ENCODE assay signal across 23 mouse cellular contexts in genomic region chr17:36900691-36901090, GRCm38 (mm10). TPM values are rescaled to one million over a fixed set of nuclear protein-coding genes. Genes with fewer than 3 reads are reported as not detected.
DNase-seq lines count a peak whose midpoint lies in the region; ATAC-seq and TF ChIP-seq lines count a peak whose summit lies in the region.
"Had no signal": no experiment of that assay in that cellular context is flagged by ENCODE, and none has a peak within 500 bp of the region (broad histone marks: within the 10 kb centered on the region; RNA-seq: fewer than 3 reads in every experiment).

No protein-coding gene starts in this region.

- no peak overlapping the region for H3K27ac ChIP-seq in heart, postnatal 0 days (ENCODE audit: low read depth)
- no peak overlapping the region for H3K27ac ChIP-seq in heart, embryonic 11.5 days (ENCODE audit: low read depth, low read length)
- H3K27ac ChIP-seq in midbrain, embryonic 14.5 days (replicated peaks; ENCODE audit: low read depth, low read length) = no peak overlapping the region
- H3K27ac ChIP-seq in midbrain, embryonic 16.5 days (ENCODE audit: low read length) = no peak overlapping the region
- H3K27ac ChIP-seq: embryonic facial prominence, embryonic 10.5 days; hindbrain, embryonic 13.5 days; macrophage had no signal

- no peaks in the 10 kb centered on the region for H3K27me3 ChIP-seq in heart, postnatal 0 days (ENCODE audit: control insufficient read depth, insufficient read depth, low read length)
- H3K27me3 ChIP-seq in heart, embryonic 11.5 days (ENCODE audit: control insufficient read depth, insufficient read depth, low read length) = no peaks in the 10 kb centered on the region
- H3K27me3 ChIP-seq in midbrain, embryonic 14.5 days (ENCODE audit: control insufficient read depth, insufficient read depth, low read length) = no peaks in the 10 kb centered on the region
- no peaks in the 10 kb centered on the region for H3K27me3 ChIP-seq in midbrain, embryonic 16.5 days (ENCODE audit: control insufficient read depth, insufficient read depth, low read depth, low read length)
- H3K27me3 ChIP-seq in splenic B cell, adult 2 months (ENCODE audit: control insufficient read depth, insufficient read depth, low read length, poor library complexity, severe bottlenecking) = no peaks in the 10 kb centered on the region
- H3K27me3 ChIP-seq: CH12.LX; hindbrain, embryonic 13.5 days had no signal

- H3K9ac ChIP-seq in heart, postnatal 0 days (replicated peaks; ENCODE audit: low read depth, low read length) = no peak overlapping the region
- no peak overlapping the region for H3K9ac ChIP-seq in heart, embryonic 11.5 days (ENCODE audit: low read depth, low read length)
- no peak overlapping the region for H3K9ac ChIP-seq in midbrain, embryonic 14.5 days (replicated peaks; ENCODE audit: low read length)
- H3K9ac ChIP-seq in midbrain, embryonic 16.5 days (ENCODE audit: low read depth, low read length) = no peak overlapping the region
- H3K9ac ChIP-seq: hindbrain, embryonic 13.5 days had no signal

- no peaks in the 10 kb centered on the region for H3K9me3 ChIP-seq in heart, postnatal 0 days (replicated peaks; ENCODE audit: control insufficient read depth, low read length)
- no peaks in the 10 kb centered on the region for H3K9me3 ChIP-seq in heart, embryonic 11.5 days (replicated peaks; ENCODE audit: control insufficient read depth, low read length)
- H3K9me3 ChIP-seq in midbrain, embryonic 14.5 days (ENCODE audit: control insufficient read depth, low read length) = no peaks in the 10 kb centered on the region
- no peaks in the 10 kb centered on the region for H3K9me3 ChIP-seq in midbrain, embryonic 16.5 days (replicated peaks; ENCODE audit: control insufficient read depth, low read length, poor library complexity, severe bottlenecking)
- H3K9me3 ChIP-seq: embryonic facial prominence, embryonic 10.5 days; hindbrain, embryonic 13.5 days had no signal

- ATAC-seq in heart, postnatal 0 days (ENCODE audit: insufficient read depth, low read depth) = no peak
- ATAC-seq in heart, embryonic 11.5 days (replicated peaks; ENCODE audit: insufficient number of reproducible peaks, low FRiP score, low TSS enrichment) = no peak
- ATAC-seq in midbrain, embryonic 14.5 days (ENCODE audit: low FRiP score, low TSS enrichment) = no peak
- no peak for ATAC-seq in midbrain, embryonic 16.5 days

- no peaks in the 10 kb centered on the region for H3K36me3 ChIP-seq in heart, postnatal 0 days (replicated peaks; ENCODE audit: control insufficient read depth, insufficient read depth, low read length)
- H3K36me3 ChIP-seq in heart, embryonic 11.5 days (ENCODE audit: control insufficient read depth, insufficient read depth, low read length) = no peaks in the 10 kb centered on the region
- H3K36me3 ChIP-seq in midbrain, embryonic 14.5 days (ENCODE audit: control insufficient read depth, insufficient read depth, low read length) = no peaks in the 10 kb centered on the region
- no peaks in the 10 kb centered on the region for H3K36me3 ChIP-seq in midbrain, embryonic 16.5 days (ENCODE audit: control insufficient read depth, insufficient read depth, low read length)
- H3K36me3 ChIP-seq in splenic B cell, adult 2 months (ENCODE audit: control insufficient read depth, insufficient read depth, low read length, poor library complexity, severe bottlenecking) = no peaks in the 10 kb centered on the region
- H3K36me3 ChIP-seq: embryonic facial prominence, embryonic 10.5 days; hindbrain, embryonic 13.5 days had no signal

- no peak overlapping the region for H3K4me2 ChIP-seq in heart, postnatal 0 days (ENCODE audit: low read depth, low read length)
- no peak overlapping the region for H3K4me2 ChIP-seq in heart, embryonic 11.5 days
- no peak overlapping the region for H3K4me2 ChIP-seq in midbrain, embryonic 14.5 days (ENCODE audit: low read length)
- no peak overlapping the region for H3K4me2 ChIP-seq in midbrain, embryonic 16.5 days (ENCODE audit: low read length)
- H3K4me2 ChIP-seq: hindbrain, embryonic 13.5 days had no signal

- H3K4me3 ChIP-seq in heart, postnatal 0 days (ENCODE audit: low read depth, low read length) = no peak overlapping the region
- no peak overlapping the region for H3K4me3 ChIP-seq in heart, embryonic 11.5 days (ENCODE audit: low read depth, low read length)
- H3K4me3 ChIP-seq in midbrain, embryonic 14.5 days (replicated peaks; ENCODE audit: low read depth, low read length) = no peak overlapping the region
- no peak overlapping the region for H3K4me3 ChIP-seq in midbrain, embryonic 16.5 days (ENCODE audit: low read depth, low read length)
- H3K4me3 ChIP-seq: embryonic facial prominence, embryonic 10.5 days; hindbrain, embryonic 13.5 days had no signal

- TF ChIP-seq EP300 in heart, postnatal 0 days (IDR thresholded peaks at IDR 0.05; ENCODE audit: low read depth) = no peak

- no peak for DNase-seq in heart, postnatal 0 days (ENCODE audit: low spot score)
- peak; percentile 38 for DNase-seq in midbrain, embryonic 14.5 days
- peak; percentile 20 for DNase-seq in brain, adult 2 months (ENCODE audit: low read depth, low spot score)
- DNase-seq in splenic B cell, adult 2 months (ENCODE audit: low read depth, low spot score) = peak; percentile 9
- DNase-seq in ovary, postnatal 36 days (ENCODE audit: low spot score) = no peak
- DNase-seq: cerebellum, adult 9-10 months; kidney, adult 9 months; liver; thymus, postnatal 25 days had no signal

- H3K4me1 ChIP-seq in heart, postnatal 0 days (ENCODE audit: control insufficient read depth, insufficient read depth) = no peaks in the 10 kb centered on the region
- no peaks in the 10 kb centered on the region for H3K4me1 ChIP-seq in heart, embryonic 11.5 days (ENCODE audit: control insufficient read depth, insufficient read depth, low read length)
- no peaks in the 10 kb centered on the region for H3K4me1 ChIP-seq in midbrain, embryonic 14.5 days (ENCODE audit: control insufficient read depth, insufficient read depth, low read length)
- no peaks in the 10 kb centered on the region for H3K4me1 ChIP-seq in midbrain, embryonic 16.5 days (ENCODE audit: control insufficient read depth, insufficient read depth, low read length)
- H3K4me1 ChIP-seq: embryonic facial prominence, embryonic 10.5 days; hindbrain, embryonic 13.5 days had no signal

- peak; percentile 24 for TF ChIP-seq CTCF in heart, postnatal 0 days (IDR thresholded peaks at IDR 0.05; ENCODE audit: low read depth)

- WGBS in heart, postnatal 0 days = 37% methylated on average over 1 of the region's 1 CpGs
- WGBS in heart, embryonic 11.5 days (ENCODE audit: insufficient replicate concordance) = 29% methylated on average over 1 of the region's 1 CpGs
- 31% methylated on average over 1 of the region's 1 CpGs for WGBS in midbrain, embryonic 14.5 days
- 30% methylated on average over 1 of the region's 1 CpGs for WGBS in midbrain, embryonic 16.5 days

RNA-seq across cellular contexts. Expression of gene Trim31, which starts 2.8 kb away (rescaled TPM):
- not detected in 2 replicates for total RNA-seq in heart, postnatal 0 days (2014; rRNA removed; ENCODE audit: low replicate concordance)
- not detected in 2 replicates for polyA plus RNA-seq in heart, postnatal 0 days (2015; fragmentation: Nextera tagmentation; extraction: Ambion mirVana)
- polyA plus RNA-seq in heart, embryonic 11.5 days (2014; fragmentation: Nextera tagmentation; extraction: Ambion mirVana) = not detected in 2 replicates
- polyA plus RNA-seq in midbrain, embryonic 14.5 days (2014; fragmentation: Nextera tagmentation; extraction: Ambion mirVana) = not detected in 2 replicates
- not detected in 2 replicates for polyA plus RNA-seq in midbrain, embryonic 16.5 days (2015; fragmentation: Nextera tagmentation; extraction: Ambion mirVana)
- total RNA-seq: adrenal gland, adult 18-20 months; CH12.LX; gastrocnemius, postnatal 4 days; layer of hippocampus, adult 8-10 months; left cerebral cortex, postnatal 14 days; monocyte, adult 5-6 weeks; neutrophil, adult 5-6 weeks had no signal
- polyA plus RNA-seq: embryonic facial prominence, embryonic 10.5 days; frontal cortex, adult 2 months; heart, embryonic 14.5 days; hindbrain, embryonic 13.5 days; macrophage had no signal

RNA-seq across cellular contexts. Expression of gene Trim40, which starts 10.8 kb away (rescaled TPM):
- not detected in 2 replicates for total RNA-seq in heart, postnatal 0 days (2014; rRNA removed; ENCODE audit: low replicate concordance)
- polyA plus RNA-seq in heart, postnatal 0 days (2015; fragmentation: Nextera tagmentation; extraction: Ambion mirVana) = not detected in 2 replicates
- polyA plus RNA-seq in heart, embryonic 11.5 days (2014; fragmentation: Nextera tagmentation; extraction: Ambion mirVana) = not detected in 2 replicates
- not detected in 2 replicates for polyA plus RNA-seq in midbrain, embryonic 14.5 days (2014; fragmentation: Nextera tagmentation; extraction: Ambion mirVana)
- polyA plus RNA-seq in midbrain, embryonic 16.5 days (2015; fragmentation: Nextera tagmentation; extraction: Ambion mirVana) = not detected in 2 replicates
- total RNA-seq: CH12.LX; gastrocnemius, postnatal 4 days; left cerebral cortex, postnatal 14 days; monocyte, adult 5-6 weeks; neutrophil, adult 5-6 weeks had no signal
- polyA plus RNA-seq: embryonic facial prominence, embryonic 10.5 days; heart, embryonic 14.5 days; hindbrain, embryonic 13.5 days; macrophage had no signal

RNA-seq across cellular contexts. Expression of gene Trim10, which starts 31.3 kb away (rescaled TPM):
- 0.15 TPM in 1 of 2 replicates, not detected in the other for total RNA-seq in heart, postnatal 0 days (2014; rRNA removed; ENCODE audit: low replicate concordance)
- 0.63 and 0.97 TPM in 2 replicates for polyA plus RNA-seq in heart, postnatal 0 days (2015; fragmentation: Nextera tagmentation; extraction: Ambion mirVana)
- 28.7 and 32.3 TPM in 2 replicates for polyA plus RNA-seq in heart, embryonic 11.5 days (2014; fragmentation: Nextera tagmentation; extraction: Ambion mirVana)
- 0.78 and 1.1 TPM in 2 replicates for polyA plus RNA-seq in midbrain, embryonic 14.5 days (2014; fragmentation: Nextera tagmentation; extraction: Ambion mirVana)
- 0.70 and 1.0 TPM in 2 replicates for polyA plus RNA-seq in midbrain, embryonic 16.5 days (2015; fragmentation: Nextera tagmentation; extraction: Ambion mirVana)
- total RNA-seq: CH12.LX; layer of hippocampus, adult 8-10 months had no signal
- polyA plus RNA-seq: macrophage had no signal

RNA-seq across cellular contexts. Expression of gene Trim15, which starts 33.7 kb away (rescaled TPM):
- total RNA-seq in heart, postnatal 0 days (2014; rRNA removed; ENCODE audit: low replicate concordance) = not detected in 2 replicates
- polyA plus RNA-seq in heart, postnatal 0 days (2015; fragmentation: Nextera tagmentation; extraction: Ambion mirVana) = not detected in 2 replicates
- 0.31 and 0.39 TPM in 2 replicates for polyA plus RNA-seq in heart, embryonic 11.5 days (2014; fragmentation: Nextera tagmentation; extraction: Ambion mirVana)
- 0.33 and 0.58 TPM in 2 replicates for polyA plus RNA-seq in midbrain, embryonic 14.5 days (2014; fragmentation: Nextera tagmentation; extraction: Ambion mirVana)
- polyA plus RNA-seq in midbrain, embryonic 16.5 days (2015; fragmentation: Nextera tagmentation; extraction: Ambion mirVana) = 0.53 and 0.89 TPM in 2 replicates
- total RNA-seq: adrenal gland, adult 18-20 months; CH12.LX; gastrocnemius, postnatal 4 days; layer of hippocampus, adult 8-10 months; left cerebral cortex, postnatal 14 days; monocyte, adult 5-6 weeks; neutrophil, adult 5-6 weeks had no signal
- polyA plus RNA-seq: heart, embryonic 14.5 days; macrophage had no signal

RNA-seq across cellular contexts. Expression of gene Rnf39, which starts 42.0 kb away (rescaled TPM):
- 0.66 and 8.0 TPM in 2 replicates for total RNA-seq in heart, postnatal 0 days (2014; rRNA removed; ENCODE audit: low replicate concordance)
- polyA plus RNA-seq in heart, postnatal 0 days (2015; fragmentation: Nextera tagmentation; extraction: Ambion mirVana) = 0.16 TPM in 2 replicates
- 0.10 and 0.17 TPM in 2 replicates for polyA plus RNA-seq in heart, embryonic 11.5 days (2014; fragmentation: Nextera tagmentation; extraction: Ambion mirVana)
- polyA plus RNA-seq in midbrain, embryonic 14.5 days (2014; fragmentation: Nextera tagmentation; extraction: Ambion mirVana) = 1.1 and 1.7 TPM in 2 replicates
- polyA plus RNA-seq in midbrain, embryonic 16.5 days (2015; fragmentation: Nextera tagmentation; extraction: Ambion mirVana) = 1.7 and 2.0 TPM in 2 replicates
- total RNA-seq: CH12.LX; monocyte, adult 5-6 weeks had no signal
- polyA plus RNA-seq: embryonic facial prominence, embryonic 10.5 days; macrophage had no signal

Comparison
In these comparisons a context has a peak if more than half of its experiments do, and no peak if none do; other contexts are left out.
1. RNA of gene Trim10, which starts 31.3 kb away (polyA plus RNA-seq): 28.7 to 32.3 TPM in heart, embryonic 11.5 days; 0.78 to 1.1 TPM in midbrain, embryonic 14.5 days, 0.63 to 0.97 TPM in heart, postnatal 0 days and 0.70 to 1.0 TPM in midbrain, embryonic 16.5 days; every median in the first group is over 10 times any median in the second.
2. DNase-seq: peak in midbrain, embryonic 14.5 days (single experiment), brain, adult 2 months (single experiment) and splenic B cell, adult 2 months (single experiment); none in heart, postnatal 0 days (single experiment) and ovary, postnatal 36 days (single experiment).